Mouse (Mus musculus): ENCODE data around the gene Alk.

DNA sequence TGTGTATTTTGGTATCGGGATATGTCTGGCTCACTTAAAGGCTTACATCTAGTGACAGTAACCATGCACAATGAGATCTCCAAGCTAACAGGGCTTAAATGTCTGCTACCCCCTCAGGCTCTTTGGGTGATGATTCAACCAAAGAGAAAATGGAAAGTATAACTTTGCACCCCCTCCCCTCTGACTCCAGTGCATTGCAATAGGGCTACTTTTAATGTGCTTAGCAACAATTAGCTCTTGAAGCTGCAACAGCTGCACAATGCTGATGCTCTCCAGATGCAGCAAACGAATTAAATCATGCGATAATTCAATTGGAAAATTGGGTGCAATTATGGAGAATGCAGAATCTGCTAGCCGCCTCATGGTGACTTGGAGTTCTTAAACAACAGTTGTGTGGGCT, 278.5 kb downstream of the Alk start:
- TF ChIP-seq CTCF (IDR thresholded peaks at IDR 0.05; ENCODE audit: low read depth), result no peak
- no peak for TF ChIP-seq EP300 (IDR thresholded peaks at IDR 0.05; ENCODE audit: low read depth)

All from liver, embryonic 14.5 days (tissue).